Mouse (Mus musculus): ENCODE data around the gene Nav2. TPM values are rescaled to one million over a fixed set of nuclear protein-coding genes. Genes with fewer than 3 reads are reported as not detected.

The Nav2 gene
- polyA plus RNA-seq, 1 experiment from 2014 or later: 22.4 TPM

- Histone ChIP-seq H3K27ac (ENCODE audit: low read length) (no peak overlapping the region), H3K4me1 (ENCODE audit: insufficient read depth, low read depth, low read length) (peaks cover 11% of the 10 kb centered on the region; the same call in 1 of the 2 replicates), H3K36me3 (ENCODE audit: insufficient read depth, low read length) (no peaks in the 10 kb centered on the region), H3K27me3 (replicated peaks; ENCODE audit: insufficient read depth, low read length) (no peaks in the 10 kb centered on the region), H3K9ac (replicated peaks; ENCODE audit: low read depth) (no peak overlapping the region), H3K4me2 (replicated peaks; ENCODE audit: low read depth, low read length) (no peak overlapping the region), H3K4me3 (ENCODE audit: low read depth, low read length) (no peak overlapping the region), H3K9me3 (ENCODE audit: low read length) (no peaks in the 10 kb centered on the region)
- no peak for TF ChIP-seq EP300 (IDR thresholded peaks at IDR 0.05)
- no peak for TF ChIP-seq CTCF (IDR thresholded peaks at IDR 0.05)
- WGBS: 55% methylated on average over 4 of the region's 4 CpGs
- ATAC-seq: no peak
- no peak for DNase-seq (ENCODE audit: low spot score)
Measured at GRCm38 (mm10) chr7:49478886-49479285, 570.4 kb downstream of the Nav2 start.

DNA sequence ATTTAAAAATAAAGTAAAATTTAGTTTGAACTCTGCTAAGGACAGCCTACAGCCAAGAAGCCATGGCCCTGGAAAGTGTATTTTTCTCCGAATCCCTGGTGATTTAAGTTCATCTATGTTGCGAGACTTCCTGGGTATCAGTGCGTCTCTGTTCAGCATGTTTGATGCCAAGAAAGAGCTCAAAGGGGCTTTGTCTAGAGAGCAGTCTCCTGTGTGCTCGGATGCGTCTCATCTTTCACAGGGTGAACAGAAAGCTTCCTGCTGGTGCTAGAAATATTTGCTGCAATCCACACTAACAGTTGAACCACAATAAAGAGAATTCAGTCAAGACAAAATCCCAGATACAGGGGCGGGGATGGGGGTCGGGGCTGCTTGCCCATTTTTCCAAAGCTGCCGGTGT lies 572.4 kb downstream of the Nav2 start:
- Histone ChIP-seq H3K4me2 (replicated peaks; ENCODE audit: low read depth, low read length) (no peak overlapping the region), H3K36me3 (ENCODE audit: insufficient read depth, low read length) (no peaks in the 10 kb centered on the region), H3K9me3 (ENCODE audit: low read length) (no peaks in the 10 kb centered on the region), H3K4me1 (ENCODE audit: insufficient read depth, low read depth, low read length) (peaks cover 6% of the 10 kb centered on the region; the same call in 1 of the 2 replicates), H3K27me3 (replicated peaks; ENCODE audit: insufficient read depth, low read length) (no peaks in the 10 kb centered on the region), H3K9ac (replicated peaks; ENCODE audit: low read depth) (no peak overlapping the region), H3K27ac (ENCODE audit: low read length) (no peak overlapping the region), H3K4me3 (ENCODE audit: low read depth, low read length) (no peak overlapping the region)
- WGBS: 68% methylated on average over 8 of the region's 8 CpGs
- DNase-seq (ENCODE audit: low spot score): no peak
- TF ChIP-seq EP300 (IDR thresholded peaks at IDR 0.05) (no peak), CTCF (IDR thresholded peaks at IDR 0.05) (no peak)
- no peak for ATAC-seq

DNA sequence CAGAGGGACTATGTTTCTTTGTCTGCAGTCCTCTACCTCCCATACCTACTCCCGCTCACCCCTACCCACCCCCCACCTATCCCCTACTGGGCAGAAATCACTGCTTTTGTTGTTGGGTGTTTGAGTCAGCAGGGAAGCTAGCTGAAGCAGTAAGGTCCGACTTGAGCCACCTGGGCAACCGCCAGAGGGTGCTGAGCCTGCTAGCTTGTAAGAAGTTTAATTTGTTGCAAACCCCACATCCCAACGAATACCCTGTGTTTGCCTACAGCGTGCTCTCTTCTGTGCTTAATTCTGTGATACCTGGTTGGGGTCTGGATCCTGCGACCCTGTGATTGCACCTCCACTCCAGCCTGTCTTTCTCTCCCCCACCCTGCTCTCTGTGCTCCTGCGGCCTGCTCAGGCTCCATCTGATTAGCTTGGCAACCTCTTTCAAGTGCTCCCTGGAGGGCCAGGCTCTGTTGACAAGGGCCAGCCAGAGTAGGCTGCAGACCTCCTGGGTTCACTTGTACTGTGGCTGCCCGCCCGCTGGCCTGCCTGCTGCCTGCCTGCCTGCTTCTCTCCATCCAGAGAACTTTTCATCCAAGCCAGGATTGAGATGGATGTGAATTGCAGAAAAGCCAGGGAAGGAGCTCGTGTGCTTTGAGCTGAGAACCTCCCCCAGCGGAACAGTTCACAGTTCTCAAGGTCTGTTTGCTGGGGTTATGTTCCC lies 575.7 kb downstream of the Nav2 start:
- ATAC-seq (peak; percentile 88), DNase-seq (ENCODE audit: low spot score) (peak; percentile 63)
- WGBS: 32% methylated on average over 11 of the region's 11 CpGs
- no peaks in the 10 kb centered on the region for H3K9me3 ChIP-seq (ENCODE audit: low read length)
- H3K27ac ChIP-seq (ENCODE audit: low read length): no peak overlapping the region
- peaks cover 4% of the 10 kb centered on the region; the same call in 1 of the 2 replicates for H3K4me1 ChIP-seq (ENCODE audit: insufficient read depth, low read depth, low read length)
- no peak overlapping the region for H3K9ac ChIP-seq (replicated peaks; ENCODE audit: low read depth)
- no peak overlapping the region for H3K4me3 ChIP-seq (ENCODE audit: low read depth, low read length)
- no peak for TF ChIP-seq EP300 (IDR thresholded peaks at IDR 0.05)
- TF ChIP-seq CTCF (IDR thresholded peaks at IDR 0.05): peak; percentile 51
- H3K27me3 ChIP-seq (replicated peaks; ENCODE audit: insufficient read depth, low read length): no peaks in the 10 kb centered on the region
- no peaks in the 10 kb centered on the region for H3K36me3 ChIP-seq (ENCODE audit: insufficient read depth, low read length)
- H3K4me2 ChIP-seq (replicated peaks; ENCODE audit: low read depth, low read length): no peak overlapping the region

DNA sequence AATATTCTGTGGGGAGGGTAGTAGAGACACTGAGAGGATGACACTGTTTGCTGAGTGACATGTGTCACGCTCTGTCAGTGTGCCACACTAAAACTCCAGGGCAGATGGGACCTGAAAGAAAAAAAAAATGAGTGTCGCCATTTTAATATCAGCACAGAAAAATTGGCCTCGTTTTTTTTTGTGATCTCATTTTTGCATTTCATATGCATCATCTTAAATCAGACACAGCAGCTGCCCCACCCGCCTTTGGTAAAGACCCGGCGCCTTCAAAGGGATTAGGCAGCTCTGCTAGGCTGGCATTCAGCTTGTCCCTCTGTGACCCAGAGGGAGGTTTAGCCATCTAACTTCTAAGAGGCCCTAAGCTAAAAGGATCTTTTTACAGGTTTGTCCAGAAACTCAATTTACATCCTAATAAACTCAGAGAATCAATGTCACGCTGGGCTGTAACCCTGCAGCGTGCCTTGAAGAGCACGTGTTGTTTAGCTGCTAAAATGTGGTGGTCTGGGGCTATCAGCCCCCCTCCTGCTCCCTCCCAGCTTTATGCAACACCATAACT lies 576.9 kb downstream of the Nav2 start:
- TF ChIP-seq CTCF (IDR thresholded peaks at IDR 0.05) (no peak), EP300 (IDR thresholded peaks at IDR 0.05) (no peak)
- no peak overlapping the region for H3K4me2 ChIP-seq (replicated peaks; ENCODE audit: low read depth, low read length)
- no peaks in the 10 kb centered on the region for H3K36me3 ChIP-seq (ENCODE audit: insufficient read depth, low read length)
- no peak overlapping the region for H3K4me3 ChIP-seq (ENCODE audit: low read depth, low read length)
- DNase-seq (ENCODE audit: low spot score): no peak
- no peak overlapping the region for H3K9ac ChIP-seq (replicated peaks; ENCODE audit: low read depth)
- ATAC-seq: no peak
- H3K4me1 ChIP-seq (ENCODE audit: insufficient read depth, low read depth, low read length): peaks cover 4% of the 10 kb centered on the region; the same call in 1 of the 2 replicates
- WGBS: 54% methylated on average over 9 of the region's 9 CpGs
- H3K27ac ChIP-seq (ENCODE audit: low read length): no peak overlapping the region
- H3K9me3 ChIP-seq (ENCODE audit: low read length): no peaks in the 10 kb centered on the region
- no peaks in the 10 kb centered on the region for H3K27me3 ChIP-seq (replicated peaks; ENCODE audit: insufficient read depth, low read length)

DNA sequence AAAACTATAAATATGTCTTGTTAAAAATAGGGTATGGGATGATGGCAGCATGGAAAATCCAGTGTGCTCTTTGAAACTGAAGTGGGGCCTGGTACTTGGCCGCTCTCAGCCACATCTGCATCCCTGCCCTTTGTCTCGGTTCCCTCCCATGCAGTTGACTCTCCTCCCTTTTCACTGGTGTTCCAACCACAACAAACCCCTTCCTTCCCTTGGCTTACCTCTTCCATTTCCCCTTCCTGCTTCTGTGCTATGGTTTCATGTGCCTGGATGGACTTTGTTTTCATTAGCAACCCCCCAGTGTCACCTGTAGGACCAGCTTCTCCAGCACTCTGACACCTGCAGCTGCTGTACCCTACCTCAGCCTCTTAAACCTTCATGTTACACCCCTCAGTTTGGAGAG lies 578.8 kb downstream of the Nav2 start:
- WGBS: 64% methylated on average over 2 of the region's 2 CpGs
- no peaks in the 10 kb centered on the region for H3K9me3 ChIP-seq (ENCODE audit: low read length)
- no peak overlapping the region for H3K27ac ChIP-seq (ENCODE audit: low read length)
- H3K4me1 ChIP-seq (ENCODE audit: insufficient read depth, low read depth, low read length): peaks cover 4% of the 10 kb centered on the region; the same call in 1 of the 2 replicates
- no peak overlapping the region for H3K4me2 ChIP-seq (replicated peaks; ENCODE audit: low read depth, low read length)
- TF ChIP-seq CTCF (IDR thresholded peaks at IDR 0.05) (no peak), EP300 (IDR thresholded peaks at IDR 0.05) (no peak)
- H3K36me3 ChIP-seq (ENCODE audit: insufficient read depth, low read length): no peaks in the 10 kb centered on the region
- no peaks in the 10 kb centered on the region for H3K27me3 ChIP-seq (replicated peaks; ENCODE audit: insufficient read depth, low read length)
- H3K4me3 ChIP-seq (ENCODE audit: low read depth, low read length): no peak overlapping the region
- DNase-seq (ENCODE audit: low spot score) (no peak), ATAC-seq (no peak)
- no peak overlapping the region for H3K9ac ChIP-seq (replicated peaks; ENCODE audit: low read depth)

DNA sequence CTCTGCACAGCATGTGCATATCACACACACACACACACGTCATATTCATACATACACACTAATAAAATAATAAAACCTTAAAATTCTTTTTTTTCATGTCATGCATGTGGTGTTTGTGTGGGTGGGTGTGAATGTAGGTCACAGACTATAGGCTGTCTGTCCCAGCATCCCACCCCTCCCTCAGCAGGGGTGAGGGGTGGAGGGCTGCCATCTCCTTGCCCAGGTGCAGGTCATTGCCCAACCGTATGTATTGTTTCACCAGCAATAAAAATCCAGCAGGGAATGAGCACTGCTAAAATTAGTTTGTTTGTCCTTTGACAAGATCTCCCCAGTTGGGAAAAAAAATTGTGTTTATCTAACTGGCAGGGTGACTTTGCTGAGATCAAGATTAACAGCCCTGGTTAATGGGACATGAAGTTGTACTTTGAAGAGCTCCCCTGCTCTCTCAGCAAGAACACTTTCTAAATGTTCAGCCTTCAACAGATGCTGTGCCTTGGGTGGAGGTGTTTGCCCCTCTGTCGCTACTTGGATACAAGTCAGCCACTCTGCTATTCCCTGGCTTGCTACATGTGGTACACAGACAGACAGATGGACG lies 580.1 kb downstream of the Nav2 start:
- no peak overlapping the region for H3K27ac ChIP-seq (ENCODE audit: low read length)
- 54% methylated on average over 4 of the region's 4 CpGs for WGBS

More for the DNA sequence above, 580.1 kb downstream of the Nav2 start:
- no peaks in the 10 kb centered on the region for H3K9me3 ChIP-seq (ENCODE audit: low read length)
- H3K36me3 ChIP-seq (ENCODE audit: insufficient read depth, low read length): no peaks in the 10 kb centered on the region
- no peak overlapping the region for H3K4me2 ChIP-seq (replicated peaks; ENCODE audit: low read depth, low read length)
- no peak overlapping the region for H3K4me3 ChIP-seq (ENCODE audit: low read depth, low read length)
- H3K4me1 ChIP-seq (ENCODE audit: insufficient read depth, low read depth, low read length): peaks cover 4% of the 10 kb centered on the region; the same call in 1 of the 2 replicates
- DNase-seq (ENCODE audit: low spot score) (no peak), ATAC-seq (no peak)
- no peak overlapping the region for H3K9ac ChIP-seq (replicated peaks; ENCODE audit: low read depth)
- H3K27me3 ChIP-seq (replicated peaks; ENCODE audit: insufficient read depth, low read length): no peaks in the 10 kb centered on the region
- TF ChIP-seq CTCF (IDR thresholded peaks at IDR 0.05) (no peak), EP300 (IDR thresholded peaks at IDR 0.05) (no peak)

Data from lung, postnatal 0 days (tissue).